Mouse (Mus musculus): ENCODE measurements around the gene Calr. TPM values are rescaled to one million over a fixed set of nuclear protein-coding genes. Genes with fewer than 3 reads are reported as not detected.
A peak's percentile ranks its signal among the peaks of the same experiment; 100 is the strongest.

The Calr gene
- polyA plus RNA-seq, 1 experiment from 2014 or later: 944 TPM

- H3K4me2 ChIP-seq (replicated peaks; ENCODE audit: low read depth, low read length): no peak overlapping the region
- no peak overlapping the region for H3K9ac ChIP-seq (ENCODE audit: low read depth, low read length)
- H3K9me3 ChIP-seq (ENCODE audit: control insufficient read depth, low read length): no peaks in the 10 kb centered on the region
- WGBS: 3% methylated on average over 5 of the region's 5 CpGs
- H3K4me1 ChIP-seq (ENCODE audit: control insufficient read depth, insufficient read depth, low read length): 0 out of 2 replicates have a peak, but pooled peaks cover 5% of the 10 kb centered on the region
- H3K27me3 ChIP-seq (ENCODE audit: control insufficient read depth, insufficient read depth, low read length): peaks cover 35% of the 10 kb centered on the region
- ATAC-seq (ENCODE audit: low FRiP score, low TSS enrichment): no peak
- no peak overlapping the region for H3K4me3 ChIP-seq (ENCODE audit: low read length)
- H3K27ac ChIP-seq (ENCODE audit: low read depth, low read length): no peak overlapping the region
- H3K36me3 ChIP-seq (ENCODE audit: control insufficient read depth, insufficient read depth, low read length): no peaks in the 10 kb centered on the region
Measured at GRCm38 (mm10) chr8:84813059-84813458, 33.7 kb downstream of the Calr start.

GRCm38 (mm10) chr8:84811303-84811702, 35.4 kb downstream of the Calr start:
- H3K27me3 ChIP-seq (ENCODE audit: control insufficient read depth, insufficient read depth, low read length): peaks cover 39% of the 10 kb centered on the region
- 25% methylated on average over 10 of the region's 10 CpGs for WGBS
- peak overlapping the region; percentile 56 for H3K4me2 ChIP-seq (replicated peaks; ENCODE audit: low read depth, low read length)
- H3K9me3 ChIP-seq (ENCODE audit: control insufficient read depth, low read length): no peaks in the 10 kb centered on the region; the same call in 1 of the 2 replicates
- ATAC-seq (ENCODE audit: low FRiP score, low TSS enrichment): no peak
- 0 out of 2 replicates have a peak, but pooled peaks cover 5% of the 10 kb centered on the region for H3K4me1 ChIP-seq (ENCODE audit: control insufficient read depth, insufficient read depth, low read length)
- no peaks in the 10 kb centered on the region for H3K36me3 ChIP-seq (ENCODE audit: control insufficient read depth, insufficient read depth, low read length)
- no peak overlapping the region for H3K27ac ChIP-seq (ENCODE audit: low read depth, low read length)
- no peak overlapping the region for H3K9ac ChIP-seq (ENCODE audit: low read depth, low read length)
- peak overlapping the region; percentile 36 for H3K4me3 ChIP-seq (ENCODE audit: low read length)

DNA sequence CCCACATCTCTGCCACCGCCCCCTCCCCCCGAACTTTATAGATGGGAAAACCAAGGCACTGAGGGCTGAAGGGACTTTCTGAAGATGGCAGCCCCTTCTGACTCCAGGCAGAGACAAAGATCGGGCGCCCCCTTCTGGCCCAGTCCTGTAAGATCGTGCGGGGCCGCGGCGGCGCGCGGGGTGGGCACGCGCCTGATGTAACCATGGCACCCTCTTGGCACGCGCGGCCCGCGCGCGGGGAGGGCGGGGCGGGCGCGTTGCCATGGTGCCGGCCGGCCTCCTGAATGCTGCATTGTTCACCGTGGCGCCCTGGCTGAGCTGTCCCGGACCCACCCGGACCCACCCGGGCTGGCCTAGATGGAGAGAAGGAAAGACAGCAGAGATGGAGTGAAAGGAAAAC, 35.8 kb downstream of the Calr start:
- Histone ChIP-seq H3K9me3 (ENCODE audit: control insufficient read depth, low read length) (peaks cover 4% of the 10 kb centered on the region; the same call in 1 of the 2 replicates), H3K4me1 (ENCODE audit: control insufficient read depth, insufficient read depth, low read length) (0 out of 2 replicates have a peak, but pooled peaks cover 5% of the 10 kb centered on the region), H3K27me3 (ENCODE audit: control insufficient read depth, insufficient read depth, low read length) (peaks cover 43% of the 10 kb centered on the region), H3K27ac (ENCODE audit: low read depth, low read length) (no peak overlapping the region), H3K36me3 (ENCODE audit: control insufficient read depth, insufficient read depth, low read length) (no peaks in the 10 kb centered on the region), H3K4me3 (ENCODE audit: low read length) (peak overlapping the region; percentile 36), H3K4me2 (replicated peaks; ENCODE audit: low read depth, low read length) (peak overlapping the region; percentile 56), H3K9ac (ENCODE audit: low read depth, low read length) (no peak overlapping the region)
- ATAC-seq (ENCODE audit: low FRiP score, low TSS enrichment): peak; percentile 63
- 2% methylated on average over 32 of the region's 32 CpGs for WGBS

GRCm38 (mm10) chr8:84809941-84810280, 36.8 kb downstream of the Calr start:
- Histone ChIP-seq H3K4me2 (replicated peaks; ENCODE audit: low read depth, low read length) (no peak overlapping the region), H3K4me1 (ENCODE audit: control insufficient read depth, insufficient read depth, low read length) (0 out of 2 replicates have a peak, but pooled peaks cover 5% of the 10 kb centered on the region), H3K9ac (ENCODE audit: low read depth, low read length) (no peak overlapping the region), H3K27me3 (ENCODE audit: control insufficient read depth, insufficient read depth, low read length) (peaks cover 52% of the 10 kb centered on the region), H3K9me3 (ENCODE audit: control insufficient read depth, low read length) (peaks cover 5% of the 10 kb centered on the region; the same call in 1 of the 2 replicates), H3K36me3 (ENCODE audit: control insufficient read depth, insufficient read depth, low read length) (no peaks in the 10 kb centered on the region), H3K27ac (ENCODE audit: low read depth, low read length) (no peak overlapping the region), H3K4me3 (ENCODE audit: low read length) (no peak overlapping the region)
- WGBS: 80% methylated on average over 5 of the region's 5 CpGs
- no peak for ATAC-seq (ENCODE audit: low FRiP score, low TSS enrichment)

GRCm38 (mm10) chr8:84809109-84809940, 37.4 kb downstream of the Calr start:
- Histone ChIP-seq H3K4me1 (ENCODE audit: control insufficient read depth, insufficient read depth, low read length) (0 out of 2 replicates have a peak, but pooled peaks cover 5% of the 10 kb centered on the region), H3K27me3 (ENCODE audit: control insufficient read depth, insufficient read depth, low read length) (peaks cover 57% of the 10 kb centered on the region), H3K4me2 (replicated peaks; ENCODE audit: low read depth, low read length) (no peak overlapping the region), H3K9me3 (ENCODE audit: control insufficient read depth, low read length) (peaks cover 5% of the 10 kb centered on the region; the same call in 1 of the 2 replicates), H3K4me3 (ENCODE audit: low read length) (no peak overlapping the region), H3K9ac (ENCODE audit: low read depth, low read length) (no peak overlapping the region), H3K27ac (ENCODE audit: low read depth, low read length) (no peak overlapping the region), H3K36me3 (ENCODE audit: control insufficient read depth, insufficient read depth, low read length) (no peaks in the 10 kb centered on the region)
- WGBS: 63% methylated on average over 12 of the region's 12 CpGs
- ATAC-seq (ENCODE audit: low FRiP score, low TSS enrichment): no peak

DNA sequence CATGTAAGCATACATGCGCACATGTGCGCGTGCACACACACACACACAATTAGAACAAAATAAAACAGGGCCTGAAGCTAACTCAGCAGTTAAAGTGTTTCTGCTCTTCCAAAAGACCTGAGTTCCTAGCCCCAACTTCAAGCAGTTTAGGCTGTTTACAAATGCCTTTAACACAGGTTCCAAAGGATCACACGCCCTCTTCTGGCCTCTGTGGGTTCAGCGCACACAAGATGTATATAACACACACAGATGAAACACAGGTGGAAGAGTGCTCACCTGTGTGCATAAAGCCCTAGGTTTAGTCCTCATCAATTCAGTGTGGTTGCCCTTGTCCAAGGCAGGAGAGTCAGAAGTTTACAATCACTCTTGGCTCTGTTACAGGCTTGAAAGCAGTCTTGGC, 40.7 kb downstream of the Calr start:
- Histone ChIP-seq H3K27me3 (ENCODE audit: control insufficient read depth, insufficient read depth, low read length) (peaks cover 66% of the 10 kb centered on the region), H3K27ac (ENCODE audit: low read depth, low read length) (no peak overlapping the region), H3K36me3 (ENCODE audit: control insufficient read depth, insufficient read depth, low read length) (no peaks in the 10 kb centered on the region), H3K9ac (ENCODE audit: low read depth, low read length) (no peak overlapping the region), H3K4me3 (ENCODE audit: low read length) (no peak overlapping the region), H3K4me1 (ENCODE audit: control insufficient read depth, insufficient read depth, low read length) (0 out of 2 replicates have a peak, but pooled peaks cover 2% of the 10 kb centered on the region), H3K4me2 (replicated peaks; ENCODE audit: low read depth, low read length) (no peak overlapping the region), H3K9me3 (ENCODE audit: control insufficient read depth, low read length) (peaks cover 5% of the 10 kb centered on the region; the same call in 1 of the 2 replicates)
- no peak for ATAC-seq (ENCODE audit: low FRiP score, low TSS enrichment)
- WGBS: 94% methylated on average over 5 of the region's 5 CpGs

- H3K4me3 ChIP-seq (ENCODE audit: low read length): peak within 1 kb of the TSS; percentile 53
- H3K9ac ChIP-seq (ENCODE audit: low read depth, low read length): peak within 1 kb of the TSS; percentile 86
- peak; percentile 47 for ATAC-seq (ENCODE audit: low FRiP score, low TSS enrichment)
- 0 out of 2 replicates have a peak, but pooled peaks cover 3% of the 10 kb centered on the region for H3K4me1 ChIP-seq (ENCODE audit: control insufficient read depth, insufficient read depth, low read length)
- no peaks in the 10 kb centered on the region for H3K9me3 ChIP-seq (ENCODE audit: control insufficient read depth, low read length)
- H3K4me2 ChIP-seq (replicated peaks; ENCODE audit: low read depth, low read length): peak within 1 kb of the TSS; percentile 98
- 2% methylated on average over 59 of the region's 125 CpGs for WGBS
- no peaks in the 10 kb centered on the region for H3K36me3 ChIP-seq (ENCODE audit: control insufficient read depth, insufficient read depth, low read length)
- peaks cover 92% of the 10 kb centered on the region for H3K27me3 ChIP-seq (ENCODE audit: control insufficient read depth, insufficient read depth, low read length)
- no peak within 1 kb of the TSS for H3K27ac ChIP-seq (ENCODE audit: low read depth, low read length)
Measured at GRCm38 (mm10) chr8:84799999-84800831, 46.5 kb downstream of the Calr start, which contains the start of gene Nfix. Gene Nfix (minus strand): TSS chr8:84800344.

DNA sequence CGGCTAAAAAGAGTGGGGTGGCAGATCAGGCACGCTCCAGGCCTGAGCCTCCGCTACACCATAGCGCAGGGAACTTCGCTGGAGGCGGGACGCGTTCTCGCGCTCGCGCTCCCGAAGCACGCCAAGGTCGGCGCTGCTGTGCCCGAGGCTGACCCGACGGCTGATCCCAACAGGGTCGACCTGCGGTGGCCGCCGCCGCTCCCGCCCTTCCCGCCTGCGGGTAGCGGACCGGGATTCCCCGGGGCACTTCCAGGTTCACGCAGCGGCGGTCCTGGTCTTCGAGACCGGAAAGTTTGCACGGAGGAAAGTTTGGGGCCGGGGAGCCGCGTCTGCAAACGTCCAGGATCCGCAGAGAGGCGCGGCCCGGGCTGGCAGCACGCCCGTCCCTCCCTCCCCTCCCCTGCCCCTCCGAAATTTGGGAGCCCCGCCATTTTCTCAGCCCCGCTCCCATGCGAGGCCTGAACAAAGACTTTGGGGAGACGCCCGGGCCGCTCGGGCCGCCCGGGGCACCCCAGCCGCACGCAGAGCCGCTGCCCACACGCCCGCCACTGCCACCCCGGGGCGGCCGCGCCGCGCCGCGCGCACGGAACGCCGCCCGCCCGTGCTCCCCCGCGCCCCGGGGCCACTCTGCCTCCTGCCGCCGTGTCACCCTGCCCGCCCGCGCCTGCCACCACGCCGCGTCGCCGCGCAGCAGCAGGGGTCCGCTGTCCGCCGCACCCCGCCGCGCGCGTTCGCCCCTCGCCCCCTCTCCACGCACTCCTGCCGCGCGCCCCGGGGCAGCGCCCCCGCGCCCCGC, 47.4 kb downstream of the Calr start:
- Histone ChIP-seq H3K27me3 (ENCODE audit: control insufficient read depth, insufficient read depth, low read length) (peaks cover 92% of the 10 kb centered on the region), H3K36me3 (ENCODE audit: control insufficient read depth, insufficient read depth, low read length) (no peaks in the 10 kb centered on the region), H3K27ac (ENCODE audit: low read depth, low read length) (no peak overlapping the region), H3K9ac (ENCODE audit: low read depth, low read length) (peak overlapping the region; percentile 86), H3K4me2 (replicated peaks; ENCODE audit: low read depth, low read length) (peak overlapping the region; percentile 98), H3K9me3 (ENCODE audit: control insufficient read depth, low read length) (no peaks in the 10 kb centered on the region), H3K4me3 (ENCODE audit: low read length) (peak overlapping the region; percentile 53), H3K4me1 (ENCODE audit: control insufficient read depth, insufficient read depth, low read length) (0 out of 2 replicates have a peak, but pooled peaks cover 3% of the 10 kb centered on the region)
- peak; percentile 18; the same call in 1 of the 2 replicates for ATAC-seq (ENCODE audit: low FRiP score, low TSS enrichment)
- under 1% methylated on average over 74 of the region's 108 CpGs for WGBS
